Mouse (Mus musculus): ENCODE results near the gene Tmem131.

The Tmem131 gene

DNA sequence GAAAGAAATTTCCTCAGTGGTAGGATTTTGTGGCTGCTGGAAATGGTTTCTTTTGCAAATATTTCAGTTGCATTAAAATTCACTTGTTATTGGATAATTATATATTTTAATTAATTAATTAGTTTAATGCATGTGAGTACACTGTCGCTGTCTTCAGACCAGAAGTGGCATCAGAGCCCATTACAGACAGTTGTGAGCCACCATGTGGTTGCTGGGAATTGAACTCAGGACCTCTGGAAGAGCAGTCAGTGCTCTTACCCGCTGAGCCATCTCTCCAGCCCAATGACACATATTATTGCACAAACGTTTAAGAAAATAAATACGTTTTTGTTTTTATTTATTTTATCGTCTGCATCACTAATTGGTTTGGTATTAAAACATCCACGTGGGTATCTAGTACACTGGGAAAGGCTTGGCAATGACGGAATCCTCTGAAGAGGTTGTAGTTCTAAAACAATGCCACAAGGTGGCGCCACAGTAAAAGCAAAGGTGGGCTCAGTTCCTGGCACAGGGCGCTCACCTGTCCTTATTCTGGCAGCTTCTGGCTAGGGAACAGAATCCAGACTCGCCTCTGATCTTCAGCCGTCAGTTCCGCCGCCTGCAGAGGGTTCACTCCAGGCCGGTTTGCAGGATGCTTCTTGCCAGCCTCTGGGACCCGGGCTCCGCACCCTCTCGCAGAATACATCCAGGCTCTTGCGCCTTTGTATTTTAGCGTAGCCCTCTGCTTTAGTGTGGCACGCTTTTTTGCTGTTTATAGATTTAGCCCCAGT is 158.9 kb downstream of the Tmem131 start:
- DNase-seq (ENCODE audit: low read depth, low spot score), result peak; percentile 83

DNA sequence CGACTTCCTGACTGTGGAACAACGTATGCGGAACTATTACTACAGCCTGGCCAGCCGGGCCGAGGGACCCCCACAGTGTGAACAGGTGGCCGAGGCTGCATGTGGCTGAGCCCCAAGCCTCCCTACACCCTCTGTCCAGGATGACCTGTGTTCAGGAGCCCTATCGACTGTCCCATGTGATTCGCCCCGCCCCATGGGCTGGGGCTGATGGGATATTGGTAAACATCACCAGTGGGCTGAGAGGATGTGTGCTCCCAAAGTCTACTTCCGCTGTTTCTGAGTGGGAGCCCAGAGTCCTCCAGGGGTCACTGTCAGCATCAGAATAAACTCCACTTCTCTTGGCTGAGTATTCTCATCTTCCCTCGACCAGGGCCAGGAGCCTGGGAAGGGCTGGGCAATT is 161.0 kb downstream of the Tmem131 start:
- DNase-seq (ENCODE audit: low read depth, low spot score), result no peak

DNA sequence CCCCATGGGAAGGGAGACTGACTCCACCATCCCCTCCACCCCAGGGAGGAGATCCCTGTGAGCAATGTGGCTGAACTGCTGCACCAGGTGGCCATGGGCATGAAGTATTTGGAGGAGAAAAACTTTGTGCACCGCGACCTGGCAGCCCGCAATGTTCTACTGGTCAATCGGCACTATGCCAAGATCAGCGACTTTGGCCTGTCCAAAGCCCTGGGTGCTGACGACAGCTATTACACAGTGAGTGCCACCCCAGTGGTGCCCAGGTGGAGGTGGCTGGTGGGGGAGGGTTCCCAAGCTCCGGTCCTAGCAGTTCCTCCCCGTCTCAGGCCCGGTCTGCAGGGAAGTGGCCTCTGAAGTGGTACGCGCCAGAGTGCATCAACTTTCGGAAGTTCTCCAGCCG is 162.7 kb downstream of the Tmem131 start:
- DNase-seq (ENCODE audit: low read depth, low spot score), result no peak

DNA sequence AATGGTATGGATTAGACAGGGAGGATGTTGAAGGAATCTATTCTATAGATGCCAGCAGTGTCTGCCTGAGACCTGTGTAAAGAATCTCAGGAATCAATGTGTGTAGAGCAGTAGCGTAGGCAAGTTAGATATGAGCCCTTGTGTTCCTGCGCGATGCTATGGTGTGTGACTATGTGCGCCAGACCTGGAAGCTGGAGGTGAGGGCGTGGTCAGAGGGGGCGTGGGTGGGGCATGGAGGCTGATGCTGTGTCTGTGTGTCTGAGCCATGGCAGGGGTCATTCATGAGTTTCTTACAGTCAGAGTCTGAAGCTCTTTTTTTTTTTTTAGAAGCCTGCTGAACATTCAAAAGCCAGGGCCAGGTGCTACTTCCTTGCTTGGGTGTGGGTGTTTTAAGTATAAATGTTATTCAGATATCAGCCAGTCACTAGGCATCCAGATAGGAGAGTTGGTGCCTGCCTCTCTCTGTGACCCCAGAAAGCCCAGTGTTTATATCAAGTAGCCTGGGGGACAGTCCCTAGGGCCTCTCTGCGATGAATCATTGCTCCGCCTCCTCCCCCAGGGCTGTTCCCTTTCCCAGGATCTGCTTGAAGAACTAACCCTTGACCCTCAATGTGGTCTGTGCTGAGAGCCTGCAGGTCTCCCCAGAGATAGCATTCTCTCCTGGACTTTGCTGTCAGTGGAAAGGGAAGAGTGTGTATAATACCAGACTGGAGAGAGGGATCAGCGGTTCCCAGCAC is 171.1 kb downstream of the Tmem131 start:
- no peak for DNase-seq (ENCODE audit: low read depth, low spot score)

DNA sequence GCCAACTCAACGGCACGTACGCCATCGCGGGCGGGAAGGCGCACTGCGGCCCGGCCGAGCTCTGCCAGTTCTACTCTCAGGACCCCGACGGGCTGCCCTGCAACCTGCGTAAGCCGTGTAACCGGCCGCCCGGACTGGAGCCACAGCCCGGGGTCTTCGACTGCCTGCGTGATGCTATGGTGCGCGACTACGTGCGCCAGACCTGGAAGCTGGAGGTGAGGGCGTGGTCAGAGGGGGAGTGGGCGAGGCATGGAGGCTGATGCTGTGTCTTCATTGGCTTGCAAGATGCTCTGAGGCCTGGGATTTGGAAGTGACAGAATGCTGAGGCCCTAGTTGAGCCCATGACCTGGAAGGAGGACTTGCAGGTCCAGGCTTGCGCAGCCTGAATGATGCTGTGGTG is 172.5 kb downstream of the Tmem131 start:
- peak; percentile 34 for DNase-seq (ENCODE audit: low read depth, low spot score)

DNA sequence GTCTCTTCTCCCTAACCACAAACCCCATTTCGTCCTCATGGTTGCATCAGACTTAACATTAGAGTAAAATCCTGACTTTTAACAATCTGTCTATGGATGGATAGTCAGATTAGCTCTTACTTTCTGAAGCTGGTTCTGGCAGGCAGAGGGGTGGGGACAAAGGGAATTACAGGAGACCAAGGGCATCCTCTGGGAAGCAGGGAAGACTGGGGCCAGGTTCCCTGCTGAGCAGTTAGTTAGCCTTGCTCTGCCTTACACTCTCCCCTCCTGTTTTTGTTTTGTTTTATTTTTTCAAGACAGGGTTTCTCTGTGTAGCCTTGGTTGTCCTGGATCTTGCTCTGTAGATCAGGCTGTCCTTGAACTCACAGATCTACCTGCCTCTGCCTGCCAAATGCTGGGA is 173.5 kb downstream of the Tmem131 start:
- DNase-seq (ENCODE audit: low read depth, low spot score), result no peak

DNA sequence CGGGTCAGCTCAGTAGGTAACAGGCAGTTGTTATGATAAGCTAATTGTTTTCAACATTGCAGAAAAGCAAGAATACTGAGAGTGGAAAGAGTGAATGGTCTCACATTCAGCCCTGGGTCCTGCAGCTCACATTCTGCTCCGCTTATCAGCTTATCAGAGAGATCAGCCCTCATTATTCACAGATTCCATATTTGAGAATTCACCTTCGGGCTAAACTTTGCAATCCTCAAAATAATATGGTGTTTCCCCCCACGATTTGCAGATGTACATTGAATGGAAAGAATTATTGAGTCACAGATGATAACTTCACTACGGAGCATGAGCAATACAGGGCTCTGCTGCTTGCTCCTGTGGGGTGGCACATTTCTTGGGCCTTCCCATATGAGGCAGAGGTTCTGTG is 174.7 kb downstream of the Tmem131 start:
- DNase-seq (ENCODE audit: low read depth, low spot score), result no peak

DNA sequence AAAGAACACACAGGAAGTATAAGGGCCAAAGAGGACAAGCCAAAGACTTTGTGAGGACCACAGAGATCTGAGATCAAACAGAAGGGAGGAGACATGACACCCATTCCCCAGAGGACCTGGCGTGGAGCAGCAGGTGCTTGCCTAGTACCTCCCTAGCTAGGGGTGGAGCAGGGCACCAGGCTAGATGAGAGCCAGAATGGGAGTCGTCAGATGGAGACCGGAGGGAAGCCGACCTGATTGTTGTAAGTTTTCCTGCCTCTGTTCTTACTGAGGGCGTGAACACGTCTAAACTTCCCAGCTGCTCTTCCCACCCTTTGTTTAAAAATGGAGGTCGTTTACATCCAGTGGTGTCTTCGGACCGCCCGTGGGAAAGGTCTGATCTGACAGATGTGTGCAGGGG is 176.1 kb downstream of the Tmem131 start:
- DNase-seq (ENCODE audit: low read depth, low spot score), result no peak

DNA sequence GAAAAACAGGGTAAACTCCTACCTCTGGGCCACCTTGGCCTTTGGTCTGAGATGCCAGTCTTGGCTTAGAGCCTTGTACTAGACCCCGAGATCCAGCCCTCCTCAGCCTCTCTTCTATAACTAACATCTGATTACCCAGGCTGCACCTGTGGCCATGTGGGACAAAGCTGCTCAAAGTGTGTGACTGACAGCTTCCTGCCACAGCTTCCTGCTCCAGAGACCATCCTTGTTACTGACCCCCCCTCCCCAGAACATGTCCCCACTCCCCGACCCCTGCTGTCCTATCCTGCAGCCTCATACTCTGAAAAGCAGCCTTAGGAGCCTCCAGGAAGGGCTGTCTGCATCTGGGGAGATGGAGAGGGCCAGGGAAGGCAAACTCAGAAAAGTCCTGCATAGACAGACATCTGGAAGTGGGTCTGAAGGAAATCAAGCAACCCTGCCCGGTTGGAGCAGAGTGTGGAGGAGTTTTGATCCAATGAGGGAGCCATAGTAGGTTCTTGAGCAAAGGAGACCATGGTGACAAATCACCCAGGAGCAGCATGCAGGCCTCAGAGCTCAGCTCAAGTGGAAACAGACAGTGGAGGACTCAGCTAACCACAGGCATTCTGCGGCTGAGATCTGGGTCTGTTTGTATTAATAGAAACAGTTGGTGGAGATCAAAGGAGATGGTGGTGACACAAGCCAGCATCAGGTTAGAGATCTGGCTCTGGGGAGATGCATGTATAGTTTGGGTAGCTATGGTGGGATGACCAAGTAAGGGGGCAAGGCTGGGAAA is 176.8 kb downstream of the Tmem131 start:
- DNase-seq (ENCODE audit: low read depth, low spot score), result no peak

DNA sequence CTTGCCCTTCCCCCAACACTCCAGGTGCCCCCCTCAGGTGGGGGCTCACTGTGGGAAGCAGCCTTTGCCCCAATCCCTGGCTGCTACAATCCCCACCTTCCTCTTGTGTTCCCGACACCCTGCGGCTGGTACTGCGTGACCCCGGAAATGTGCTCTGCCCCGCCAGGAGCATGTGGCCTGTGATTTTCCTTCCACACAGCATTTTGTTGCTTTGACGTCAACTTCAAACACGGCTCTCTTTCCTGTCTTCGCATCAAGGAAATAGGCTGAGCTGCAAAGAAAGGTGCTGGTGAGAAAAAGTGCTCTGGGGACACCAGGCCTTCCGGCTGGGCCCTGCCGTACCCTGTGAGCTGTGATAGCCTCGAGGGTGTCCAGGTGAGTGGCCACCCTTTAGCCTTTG is 181.9 kb downstream of the Tmem131 start, which contains the start of gene Zap70:
Gene Zap70, plus strand, starts transcription at position 231 of the 400 bp plus-strand sequence.
- DNase-seq (ENCODE audit: low read depth, low spot score), result no peak

DNA sequence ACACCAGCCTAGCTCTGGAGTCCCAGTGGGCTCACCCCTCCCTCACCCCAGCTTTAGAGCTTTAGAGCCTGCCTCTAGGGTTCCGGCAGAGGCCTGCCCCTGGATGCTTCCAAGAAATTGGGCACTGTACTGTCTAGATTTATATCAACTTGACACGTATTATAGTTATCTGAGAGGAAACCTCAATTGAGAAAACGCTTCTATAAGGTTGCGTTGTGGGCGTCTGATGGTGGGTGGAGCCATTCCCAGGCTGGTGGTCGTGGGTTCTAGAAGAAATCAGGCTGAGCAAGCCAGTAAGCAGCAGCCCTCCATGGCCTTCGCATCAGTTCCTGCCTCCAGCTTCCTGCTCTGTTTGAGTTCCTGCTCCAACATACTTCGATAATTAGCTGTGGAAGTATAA is 182.4 kb downstream of the Tmem131 start:
- no peak for DNase-seq (ENCODE audit: low read depth, low spot score)

DNA sequence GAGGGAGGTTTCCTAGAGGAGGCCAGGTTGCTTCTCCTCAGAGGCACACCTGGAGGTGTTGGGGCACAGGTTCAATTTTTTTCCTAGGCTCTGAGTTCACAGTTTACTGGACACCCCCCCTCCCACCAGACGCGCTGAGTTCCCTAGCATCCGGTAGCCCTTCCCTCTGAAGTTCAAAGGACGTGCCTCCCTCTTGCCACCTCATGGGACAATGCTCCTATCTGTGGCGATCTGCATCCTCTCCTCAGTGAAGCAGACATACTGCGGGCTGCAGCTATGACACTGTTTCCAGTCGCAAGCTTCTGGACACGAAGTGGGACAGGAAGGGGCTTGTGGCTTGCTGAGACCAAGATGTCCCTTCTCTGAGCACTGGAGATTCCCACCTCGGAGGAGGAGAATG is 183.1 kb downstream of the Tmem131 start:
- DNase-seq (ENCODE audit: low read depth, low spot score), result no peak

DNA sequence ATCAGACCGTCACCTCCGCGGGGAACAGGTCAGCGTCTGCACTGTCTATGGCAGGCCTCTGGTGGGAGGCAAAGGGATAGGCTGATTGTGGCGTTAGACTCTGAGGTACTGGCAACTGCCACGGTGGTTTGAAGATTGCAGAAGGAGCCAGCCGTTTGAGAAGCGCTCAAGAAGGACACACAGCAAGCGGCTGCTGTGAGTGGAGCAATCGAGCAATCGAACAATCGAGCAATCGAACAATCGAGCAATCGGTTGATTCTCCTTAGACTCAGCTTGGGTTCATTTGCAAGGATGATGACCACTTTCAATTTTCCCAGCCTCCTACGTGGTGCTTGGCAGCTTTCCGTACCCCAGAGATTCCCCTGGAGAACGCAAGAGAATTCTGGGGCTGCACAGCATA is 184.4 kb downstream of the Tmem131 start:
- no peak for DNase-seq (ENCODE audit: low read depth, low spot score)

DNA sequence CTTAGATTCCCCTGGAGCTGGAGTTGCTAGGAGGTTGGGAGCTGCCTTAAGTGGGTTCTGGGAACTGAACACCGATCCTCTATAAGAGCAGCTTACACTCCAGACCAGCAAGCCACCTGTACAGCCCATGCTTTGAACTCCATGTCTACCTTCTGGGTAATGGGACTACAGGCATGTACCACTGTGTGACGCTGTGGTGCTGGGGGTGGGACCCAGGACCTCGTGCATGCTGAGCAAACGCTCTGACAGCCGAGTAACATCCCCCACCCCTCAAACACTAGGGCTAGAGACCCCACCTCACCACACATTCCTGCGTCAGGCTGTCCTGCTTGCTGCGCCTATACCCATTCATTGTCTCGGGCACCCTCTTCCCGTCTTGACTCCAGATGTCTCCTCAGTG is 184.9 kb downstream of the Tmem131 start:
- no peak for DNase-seq (ENCODE audit: low read depth, low spot score)

DNA sequence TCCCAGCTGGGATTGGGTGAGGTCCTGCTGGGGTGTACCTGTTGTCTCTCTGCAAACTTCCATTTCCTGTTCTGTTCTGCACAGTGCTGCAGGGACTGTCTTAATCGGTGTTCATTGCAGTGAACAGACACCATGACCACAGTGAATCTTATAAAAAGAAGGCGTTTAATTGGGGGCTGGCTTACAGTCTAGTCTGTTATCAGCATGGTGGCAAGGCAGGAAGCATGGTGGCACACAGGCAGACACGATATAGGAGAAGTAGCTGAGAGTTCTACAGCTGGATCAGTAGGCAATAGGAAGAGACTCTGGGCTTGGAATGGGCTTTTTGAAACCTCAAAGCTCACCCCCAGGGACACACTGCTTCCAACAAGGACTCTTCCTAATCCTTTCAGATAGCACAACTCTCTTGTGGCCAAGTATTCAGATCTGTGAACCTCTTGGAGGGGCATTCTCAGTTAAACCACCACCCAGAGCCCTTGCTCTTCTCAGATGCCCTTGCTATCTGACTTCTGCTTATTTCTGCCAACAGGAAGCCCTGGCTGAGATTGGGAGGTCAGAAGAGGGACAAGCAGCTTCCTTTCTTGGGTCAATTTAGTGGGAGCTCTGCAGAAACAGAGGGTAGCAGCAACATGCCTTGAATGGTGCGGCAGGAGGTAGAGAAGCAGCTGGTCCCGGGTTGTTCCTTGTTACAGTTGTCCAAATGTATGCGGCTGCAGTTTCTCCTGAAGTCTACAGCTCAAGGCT is 189.4 kb downstream of the Tmem131 start:
- no peak for DNase-seq (ENCODE audit: low read depth, low spot score)

DNA sequence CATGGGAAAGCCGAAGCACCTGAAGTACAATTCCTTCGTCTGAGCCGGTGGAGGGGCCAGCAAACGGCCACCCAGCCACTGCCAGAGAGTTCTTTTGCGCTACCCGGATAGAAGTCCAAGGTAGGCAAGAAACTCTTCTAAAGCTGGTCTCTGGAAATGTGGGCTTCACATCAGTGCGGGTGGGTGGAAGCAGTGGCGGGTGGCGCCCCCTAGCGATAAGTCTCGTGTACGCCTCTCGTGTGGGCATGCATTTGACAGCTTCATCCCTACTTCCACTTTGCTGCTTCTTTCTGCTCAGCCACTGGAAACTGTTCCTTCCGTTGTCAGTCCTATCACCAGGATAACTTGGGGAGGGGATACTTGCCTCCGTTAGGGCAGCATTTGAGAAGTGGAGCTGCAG is 197.0 kb downstream of the Tmem131 start:
- no peak for DNase-seq (ENCODE audit: low read depth, low spot score)

DNA sequence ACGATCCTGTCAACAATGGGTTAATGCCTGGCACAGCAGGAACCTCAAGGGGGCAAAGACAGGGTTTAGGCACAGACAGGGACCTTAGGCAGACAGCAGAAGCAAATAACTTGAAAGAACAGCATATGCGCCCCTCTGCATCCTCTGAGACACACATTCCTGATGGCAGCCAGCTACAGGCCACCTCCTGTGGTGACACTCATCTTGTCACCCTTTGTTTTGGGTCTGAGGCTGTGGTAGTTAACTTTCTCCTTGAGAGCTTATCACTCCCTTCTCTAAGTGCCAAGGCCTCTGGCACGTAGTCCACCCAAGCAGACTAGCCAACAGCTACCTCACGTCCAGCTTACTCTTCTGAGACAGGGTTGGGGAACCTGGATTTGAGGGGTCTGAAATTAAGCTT is 197.8 kb downstream of the Tmem131 start:
- no peak for DNase-seq (ENCODE audit: low read depth, low spot score)

DNA sequence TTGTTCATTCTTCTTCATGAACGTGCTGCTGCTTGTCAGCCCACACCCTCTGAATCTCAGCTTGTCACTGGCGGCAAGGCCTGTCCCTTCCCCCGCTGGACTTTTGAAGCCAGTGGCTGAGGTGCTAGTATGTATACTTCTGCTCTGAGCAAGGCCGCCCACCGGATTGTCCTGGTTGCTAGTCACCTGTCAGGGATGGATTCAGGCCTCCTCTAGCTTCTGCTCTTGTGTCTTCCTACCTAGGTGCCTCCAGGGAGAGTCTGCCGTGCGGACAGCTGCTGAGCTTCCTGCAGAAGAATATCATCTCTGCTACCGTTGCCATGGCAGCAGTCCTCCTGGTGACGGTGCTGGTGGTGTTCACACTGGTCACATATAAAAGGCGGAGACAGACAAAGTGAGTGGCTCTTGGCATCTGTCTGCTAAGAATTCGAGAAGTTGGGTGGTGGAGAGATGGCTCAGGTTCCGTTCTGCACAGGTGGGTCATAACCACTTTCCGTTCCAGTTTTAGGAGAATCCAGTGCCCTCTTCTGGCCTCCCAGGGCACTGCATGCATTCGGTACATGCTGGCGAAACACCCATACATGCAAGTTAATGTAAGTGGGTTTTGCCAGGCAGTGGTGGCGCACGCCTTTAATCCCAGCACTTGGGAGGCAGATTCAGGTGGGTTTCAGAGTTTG is 199.1 kb downstream of the Tmem131 start:
- DNase-seq (ENCODE audit: low read depth, low spot score), result peak; percentile 80

DNA sequence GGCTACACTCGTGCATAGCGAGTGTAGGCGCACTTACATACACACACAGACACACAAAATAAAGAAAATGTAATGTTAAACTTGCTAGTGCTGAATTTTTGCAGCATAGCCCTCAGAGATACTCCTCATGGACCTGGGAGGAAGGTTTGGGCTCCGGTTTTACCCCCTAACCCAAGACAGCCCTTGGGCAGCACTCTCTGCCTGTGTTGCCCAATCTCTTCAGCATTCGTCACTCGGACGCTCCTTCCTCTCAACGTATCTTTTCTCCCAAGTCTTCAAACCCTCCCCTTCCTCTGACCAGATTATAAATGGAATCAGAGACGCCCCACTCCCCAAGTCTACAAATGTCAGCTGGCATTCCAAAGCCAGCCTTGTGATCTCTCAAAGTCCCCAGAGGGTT is 200.4 kb downstream of the Tmem131 start:
- DNase-seq (ENCODE audit: low read depth, low spot score), result no peak

Data from mesoderm, embryonic 11.5 days (tissue).